Mouse (Mus musculus) embryonic fibroblast, embryonic 13.5 days (primary cell): ENCODE data around the gene Gtf2ird1.

Source experiments
- CTCF ChIP-seq: IDR thresholded peaks from 2 replicates; pipeline ENCODE4 v1.5.1; 2011; ENCODE audit warnings: mild to moderate bottlenecking, control low read depth, low read length, moderate library complexity, borderline replicate concordance; ENCODE audit not compliant: insufficient read depth
- POLR2A ChIP-seq: IDR thresholded peaks from 2 replicates; pipeline ENCODE4 v1.6.1; 2011; ENCODE audit warnings: low read depth, mild to moderate bottlenecking, control low read depth, low read length, moderate library complexity

- no peak for TF ChIP-seq CTCF
- TF ChIP-seq POLR2A: no peak
Measured at GRCm38 (mm10) chr5:134318903-134319302, 137.6 kb downstream of the Gtf2ird1 start.
